Mouse (Mus musculus) activated CD4-positive, CD25-positive, alpha-beta regulatory T cell, adult 4 months (primary cell): ENCODE results near the gene Prkacb. TPM values are rescaled to one million over a fixed set of nuclear protein-coding genes. Genes with fewer than 3 reads are reported as not detected.
A peak's percentile ranks its signal among the peaks of the same experiment; 100 is the strongest.

Source experiments
- ATAC-seq: one replicate; pipeline ENCODE4 v1.8.0; 2017
- polyA plus RNA-seq, 2 experiments: library from polyadenylated mRNA; unstranded; fragments of 100-300 nt; shearing (Covaris generic); gene quantifications; one replicate each; pipeline ENCODE4 v1.2.1; 2017

Gene Prkacb
- 100 to 1,000 TPM; 127 to 144 TPM for polyA plus RNA-seq

- ATAC-seq = peak; percentile 84
Observed at GRCm38 (mm10) chr3:146812901-146813393, at the start of gene Prkacb. Gene Prkacb, minus strand, starts transcription at chr3:146812990.

GRCm38 (mm10) chr3:146860308-146860707 is 47.5 kb upstream of the Prkacb start:
- no peak for ATAC-seq

GRCm38 (mm10) chr3:146857373-146857772 is 44.6 kb upstream of the Prkacb start:
- ATAC-seq = no peak

GRCm38 (mm10) chr3:146854473-146855087 is 41.8 kb upstream of the Prkacb start:
- no peak for ATAC-seq

GRCm38 (mm10) chr3:146851966-146852891 is 39.4 kb upstream of the Prkacb start, which contains the start of gene Ttll7:
Gene Ttll7, plus strand, starts transcription at chr3:146852367.
- ATAC-seq = no peak

GRCm38 (mm10) chr3:146849360-146849759 is 36.6 kb upstream of the Prkacb start:
- ATAC-seq = no peak

GRCm38 (mm10) chr3:146848112-146848511 is 35.3 kb upstream of the Prkacb start:
- no peak for ATAC-seq

- ATAC-seq = no peak
Observed at GRCm38 (mm10) chr3:146846237-146846636, 33.4 kb upstream of the Prkacb start.

GRCm38 (mm10) chr3:146843470-146843869 is 30.7 kb upstream of the Prkacb start:
- ATAC-seq = no peak

GRCm38 (mm10) chr3:146842766-146843165 is 30.0 kb upstream of the Prkacb start:
- no peak for ATAC-seq

GRCm38 (mm10) chr3:146820718-146821117 is 7.9 kb upstream of the Prkacb start:
- ATAC-seq = no peak

- ATAC-seq = no peak
Observed at GRCm38 (mm10) chr3:146813624-146814023, 834 bp upstream of the Prkacb start.

GRCm38 (mm10) chr3:146812041-146812878 is 530 bp downstream of the Prkacb start:
- peak; percentile 30 for ATAC-seq

- no peak for ATAC-seq
Observed at GRCm38 (mm10) chr3:146793554-146794257, 19.1 kb downstream of the Prkacb start.

- no peak for ATAC-seq
Observed at GRCm38 (mm10) chr3:146792144-146792748, 20.5 kb downstream of the Prkacb start.

- no peak for ATAC-seq
Observed at GRCm38 (mm10) chr3:146784233-146784632, 28.6 kb downstream of the Prkacb start.

- peak; percentile 56 for ATAC-seq
Observed at GRCm38 (mm10) chr3:146783645-146784225, 29.1 kb downstream of the Prkacb start.

GRCm38 (mm10) chr3:146782548-146782947 is 30.2 kb downstream of the Prkacb start:
- ATAC-seq = no peak

GRCm38 (mm10) chr3:146781131-146781530 is 31.7 kb downstream of the Prkacb start:
- peak; percentile 86 for ATAC-seq

GRCm38 (mm10) chr3:146780241-146780640 is 32.5 kb downstream of the Prkacb start:
- ATAC-seq = no peak

- no peak for ATAC-seq
Observed at GRCm38 (mm10) chr3:146778913-146779312, 33.9 kb downstream of the Prkacb start.
